Mouse (Mus musculus): ENCODE measurements around the gene Thy1. TPM values are rescaled to one million over a fixed set of nuclear protein-coding genes. Genes with fewer than 3 reads are reported as not detected.

Gene Thy1
- polyA plus RNA-seq, 1 experiment from 2014 or later, result 4.5 TPM

- Histone ChIP-seq H3K4me3 (ENCODE audit: low read depth, low read length) (no peak overlapping the region), H3K27ac (replicated peaks) (no peak overlapping the region), H3K36me3 (ENCODE audit: control insufficient read depth, insufficient read depth, low read length) (no peaks in the 10 kb centered on the region; the same call in 1 of the 2 replicates), H3K4me1 (replicated peaks; ENCODE audit: control insufficient read depth, insufficient read depth) (no peaks in the 10 kb centered on the region), H3K4me2 (replicated peaks; ENCODE audit: low read depth) (no peak overlapping the region), H3K27me3 (ENCODE audit: control insufficient read depth, insufficient read depth, low read length) (no peaks in the 10 kb centered on the region), H3K9me3 (ENCODE audit: control insufficient read depth, low read length) (no peaks in the 10 kb centered on the region), H3K9ac (ENCODE audit: low read length) (no peak overlapping the region)
- DNase-seq (ENCODE audit: low spot score), result no peak
- TF ChIP-seq EP300 (optimal IDR thresholded peaks at IDR 0.05) (no peak), CTCF (IDR thresholded peaks at IDR 0.05; ENCODE audit: low read depth) (no peak; the same call in 1 of the 2 replicates)
- peak; percentile 40; the same call in 1 of the 2 replicates for ATAC-seq (ENCODE audit: low FRiP score, low TSS enrichment)
- 33% methylated on average over 9 of the region's 9 CpGs for WGBS
Observed at GRCm38 (mm10) chr9:44096536-44096935, 53.4 kb downstream of the Thy1 start.

Other genes starting within 250 kb of the Thy1 start
- 11.6 and 20.2 TPM in 2 replicates for gene Usp2, start 23.6 kb downstream of the Thy1 start, polyA plus RNA-seq (2015; fragmentation: Nextera tagmentation; extraction: Ambion mirVana)
- not detected in 2 replicates for gene Mfrp, start 58.3 kb downstream of the Thy1 start, polyA plus RNA-seq (2015; fragmentation: Nextera tagmentation; extraction: Ambion mirVana)
- gene C1qtnf5, start 63.9 kb downstream of the Thy1 start, polyA plus RNA-seq (2015; fragmentation: Nextera tagmentation; extraction: Ambion mirVana), result 5.3 and 6.5 TPM in 2 replicates
- 0.05 TPM in 1 of 2 replicates, not detected in the other for gene Gm49380, start 70.1 kb downstream of the Thy1 start, polyA plus RNA-seq (2015; fragmentation: Nextera tagmentation; extraction: Ambion mirVana)
- 22.0 and 22.2 TPM in 2 replicates for gene Rnf26, start 70.1 kb downstream of the Thy1 start, polyA plus RNA-seq (2015; fragmentation: Nextera tagmentation; extraction: Ambion mirVana)
- gene Mcam, start 91.1 kb downstream of the Thy1 start, polyA plus RNA-seq (2015; fragmentation: Nextera tagmentation; extraction: Ambion mirVana), result 43.9 and 44.5 TPM in 2 replicates
- 4.9 and 5.7 TPM in 2 replicates for gene Cbl, start 190.7 kb downstream of the Thy1 start, polyA plus RNA-seq (2015; fragmentation: Nextera tagmentation; extraction: Ambion mirVana)
- not detected in 2 replicates for gene Ccdc153, start 197.3 kb downstream of the Thy1 start, polyA plus RNA-seq (2015; fragmentation: Nextera tagmentation; extraction: Ambion mirVana)
- 0.08 and 0.13 TPM in 2 replicates for gene Pdzd3, start 208.1 kb downstream of the Thy1 start, polyA plus RNA-seq (2015; fragmentation: Nextera tagmentation; extraction: Ambion mirVana)
- 9.2 and 10.7 TPM in 2 replicates for gene Nlrx1, start 225.2 kb downstream of the Thy1 start, polyA plus RNA-seq (2015; fragmentation: Nextera tagmentation; extraction: Ambion mirVana)
- gene Abcg4, start 245.2 kb downstream of the Thy1 start, polyA plus RNA-seq (2015; fragmentation: Nextera tagmentation; extraction: Ambion mirVana), result 1.4 TPM in 2 replicates